Mouse (Mus musculus) left cerebral cortex, adult 2 months (tissue): ENCODE results near the gene Olfr462. TPM values are rescaled to one million over a fixed set of nuclear protein-coding genes. Genes with fewer than 3 reads are reported as not detected.
A peak's percentile ranks its signal among the peaks of the same experiment; 100 is the strongest.
"Not testable (repeated sequence)": the region's sequence is repeated elsewhere in the genome, so short reads cannot be mapped to it uniquely, and the experiment has no call there.

Experiments
- DNase-seq, 2 experiments: peaks; one replicate each; pipeline ENCODE4 v3.0.0; 2021 to 2022; ENCODE audit warnings: low spot score in 2 of 2, mixed read lengths in 1 of 2; ENCODE audit errors: extremely low spot score in 1 of 2
- H3K27ac ChIP-seq: fragments of 200-600 bp; 2 replicates; pipeline ENCODE4 v1.8.1; 2022
- H3K4me3 ChIP-seq: fragments of 200-600 bp; 2 replicates; pipeline ENCODE4 v1.8.1; 2022
- CTCF ChIP-seq: fragments of 200-600 bp; IDR thresholded peaks from 2 replicates; pipeline ENCODE4 v1.8.1; 2022; ENCODE audit warnings: antibody characterized with exemption, mild to moderate bottlenecking, moderate library complexity
- intact Hi-C: fragments of 180-260 bp; cut with DNase I; formaldehyde crosslinking; loops from one replicate; pipeline ENCODE4 v1.15.1; 2025
- total RNA-seq, 2 experiments: library from RNA; stranded (reverse); gene quantifications; 2 replicates each; pipeline ENCODE4 v1.2.3; 2021

The Olfr462 gene
- total RNA-seq, 2 experiments from 2014 or later, result not detected

DNA sequence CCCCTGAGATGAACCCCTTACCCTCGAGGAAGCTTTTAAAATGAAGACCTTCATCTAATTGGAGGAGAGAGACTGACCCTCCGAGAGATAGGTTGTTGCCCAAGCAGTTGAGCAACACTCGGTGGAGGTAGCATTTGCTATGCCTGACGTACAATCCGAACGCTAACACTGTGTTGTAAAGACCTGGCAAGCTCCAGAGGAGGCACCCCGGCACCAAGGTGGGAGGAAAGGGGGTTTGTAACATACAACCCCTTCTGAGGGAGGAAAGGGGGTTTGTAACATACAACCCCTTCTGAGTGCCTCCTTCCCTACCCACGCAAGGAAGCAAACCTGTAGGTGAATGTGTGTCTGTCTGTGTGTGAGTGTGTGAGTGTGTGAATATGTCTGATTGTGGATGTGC lies 20.3 kb downstream of the Olfr462 start:
- no peak for TF ChIP-seq CTCF
- intact Hi-C loops, result no loop called here
- Histone ChIP-seq H3K27ac (no peak overlapping the region), H3K4me3 (no peak overlapping the region)
- DNase-seq, result no peak

DNA sequence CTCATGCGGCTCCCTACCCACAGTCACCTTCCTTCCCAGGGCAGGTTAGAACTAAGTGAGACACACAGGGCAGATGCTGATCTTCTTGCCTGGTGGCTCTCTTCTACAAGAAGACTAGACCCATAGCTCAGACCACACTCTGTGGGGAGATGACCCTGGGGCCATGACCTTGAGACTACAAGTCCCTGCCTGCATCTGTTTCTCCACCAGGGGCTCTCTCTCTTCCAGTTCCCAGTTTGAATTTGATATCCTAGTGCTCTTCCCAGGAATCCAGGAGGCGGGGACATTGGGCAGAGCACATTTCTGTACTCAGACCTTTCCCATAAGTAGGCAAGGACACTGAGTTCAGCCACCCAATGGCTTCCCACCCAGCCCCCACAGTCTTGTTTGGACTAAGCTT lies 22.0 kb downstream of the Olfr462 start:
- DNase-seq, result no peak
- H3K27ac ChIP-seq, result no peak overlapping the region
- intact Hi-C loops, result no loop called here
- TF ChIP-seq CTCF, result no peak
- no peak overlapping the region for H3K4me3 ChIP-seq

DNA sequence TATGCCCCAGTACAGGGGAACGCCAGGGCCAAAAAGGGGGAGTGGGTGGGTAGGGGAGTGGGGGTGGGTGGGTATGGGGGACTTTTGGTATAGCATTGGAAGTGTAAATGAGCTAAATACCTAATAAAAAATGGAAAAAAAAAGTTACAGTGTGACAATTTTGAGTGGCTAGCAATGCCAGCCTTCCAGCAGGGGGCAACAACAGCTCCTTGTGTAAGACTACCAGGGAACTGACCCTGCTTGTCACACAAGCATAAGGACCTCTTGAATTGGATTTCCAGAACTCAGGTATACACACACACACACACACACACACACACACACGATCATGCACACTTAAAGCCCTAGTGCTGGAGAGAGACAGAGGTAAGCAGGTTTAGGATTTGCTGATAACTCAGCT lies 25.2 kb downstream of the Olfr462 start:
- H3K27ac ChIP-seq, H3K4me3 ChIP-seq, intact Hi-C loops: not testable (repeated sequence)
- peak; percentile 34 for TF ChIP-seq CTCF
- peak in 1 of 2 experiments; percentile 31 for DNase-seq

DNA sequence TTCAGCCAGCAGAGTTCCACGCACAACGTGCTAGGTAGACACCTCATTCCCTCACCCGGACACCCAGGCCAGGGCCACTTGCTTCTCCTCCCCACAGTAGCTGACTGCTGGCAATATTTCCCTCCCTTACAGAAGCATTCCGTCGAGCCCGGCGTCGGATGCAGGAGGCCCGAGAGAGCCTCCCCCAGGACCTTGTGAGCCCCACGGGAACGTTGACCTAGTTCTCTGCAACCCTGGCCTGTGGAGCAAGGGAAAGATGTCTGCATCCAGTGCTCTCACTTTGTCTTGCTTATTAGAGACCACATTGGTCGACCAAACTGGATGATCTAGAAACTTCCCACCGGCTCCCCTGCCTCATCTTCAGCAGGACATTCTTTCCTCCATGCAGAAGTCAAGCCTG lies 29.3 kb downstream of the Olfr462 start:
- Histone ChIP-seq H3K4me3 (no peak overlapping the region), H3K27ac (no peak overlapping the region)
- no peak for DNase-seq
- no peak for TF ChIP-seq CTCF
- intact Hi-C loops, result no loop called here

DNA sequence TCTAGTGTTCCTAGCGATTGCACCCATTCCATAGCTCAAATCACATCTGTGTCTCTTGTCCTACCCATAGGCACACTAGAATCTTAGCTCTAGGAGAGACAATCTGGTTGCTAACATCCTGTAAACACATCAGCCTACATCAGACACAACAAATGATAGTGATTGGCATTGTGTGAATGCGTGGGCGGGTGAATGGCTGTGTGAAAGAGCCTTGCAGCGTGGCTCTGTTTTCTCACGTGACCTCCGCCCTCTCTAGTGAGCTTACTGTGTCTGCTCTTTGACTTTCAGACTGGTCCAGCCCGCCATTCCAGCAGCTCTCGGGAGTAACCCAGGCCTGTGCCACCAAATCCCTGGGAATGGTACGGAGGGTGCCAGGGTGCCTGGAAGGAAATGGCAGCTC lies 31.6 kb downstream of the Olfr462 start:
- no peak for TF ChIP-seq CTCF
- intact Hi-C loops, result no loop called here
- H3K4me3 ChIP-seq, result no peak overlapping the region
- DNase-seq, result no peak
- H3K27ac ChIP-seq, result no peak overlapping the region

DNA sequence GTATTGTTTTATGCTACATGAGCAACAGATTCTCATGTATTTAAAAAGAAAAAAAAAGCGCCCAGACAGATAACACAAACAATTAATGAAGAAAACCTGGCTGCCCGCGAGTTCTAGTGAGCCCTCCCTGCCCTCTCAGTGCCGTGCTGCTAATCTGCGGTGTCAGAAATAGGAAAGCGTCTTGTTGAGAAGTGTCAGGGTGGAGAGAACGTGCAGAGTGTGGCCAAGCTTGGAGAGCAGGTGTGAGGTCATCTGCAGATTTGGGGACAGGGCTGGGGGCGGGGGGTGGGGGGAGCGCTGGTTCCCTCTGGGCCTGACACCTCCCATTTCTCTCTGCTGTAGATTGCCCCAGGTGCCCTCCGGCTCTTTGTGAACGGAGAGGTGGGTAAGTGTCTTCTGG lies 32.8 kb downstream of the Olfr462 start:
- Histone ChIP-seq H3K4me3 (no peak overlapping the region), H3K27ac (no peak overlapping the region)
- TF ChIP-seq CTCF, result no peak
- DNase-seq, result no peak
- intact Hi-C loops, result no loop called here

DNA sequence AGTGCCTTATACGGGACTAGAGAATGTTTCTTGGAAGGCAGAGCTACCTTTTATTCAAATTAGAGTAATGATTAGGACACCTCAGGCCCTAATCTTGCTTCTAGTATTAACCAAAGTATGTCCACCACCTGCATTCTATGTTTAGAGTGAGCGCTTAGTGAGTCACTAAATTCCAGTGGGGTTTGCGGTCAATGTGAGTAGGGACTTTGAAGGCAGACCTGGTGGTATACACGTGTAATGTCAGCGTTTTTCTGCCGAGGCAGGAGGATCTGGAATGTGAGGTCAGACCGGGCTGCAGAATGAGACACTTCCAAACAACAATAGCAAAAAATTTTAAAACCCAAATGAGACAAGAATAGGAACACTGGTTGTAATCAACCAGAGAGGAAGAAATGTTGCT lies 37.5 kb downstream of the Olfr462 start:
- intact Hi-C loops, result no loop called here
- TF ChIP-seq CTCF, result no peak
- no peak overlapping the region for H3K4me3 ChIP-seq
- H3K27ac ChIP-seq, result no peak overlapping the region
- DNase-seq, result no peak

DNA sequence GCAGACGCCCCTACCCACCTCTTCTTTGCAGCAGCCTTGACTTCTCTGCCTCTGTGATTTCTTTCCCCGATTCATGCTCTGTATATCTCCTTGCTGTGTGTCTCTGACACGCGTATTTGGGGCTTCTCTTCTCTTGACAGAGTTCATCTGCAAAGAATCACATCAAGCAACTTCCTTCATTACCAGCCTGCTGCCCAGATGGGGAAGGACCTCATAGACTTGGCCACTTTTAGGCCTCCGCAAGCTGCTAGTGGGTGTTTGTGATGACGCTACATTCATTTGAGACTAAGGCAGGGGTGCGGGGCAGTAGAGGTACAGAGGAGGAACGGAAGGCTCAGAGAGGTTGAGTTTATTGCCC lies 38.5 kb downstream of the Olfr462 start:
- peak; percentile 25 to 31 for DNase-seq
- no peak for TF ChIP-seq CTCF
- intact Hi-C loops, result no loop called here
- peak overlapping the region; percentile 77 for H3K27ac ChIP-seq
- H3K4me3 ChIP-seq, result peak overlapping the region; percentile 56

DNA sequence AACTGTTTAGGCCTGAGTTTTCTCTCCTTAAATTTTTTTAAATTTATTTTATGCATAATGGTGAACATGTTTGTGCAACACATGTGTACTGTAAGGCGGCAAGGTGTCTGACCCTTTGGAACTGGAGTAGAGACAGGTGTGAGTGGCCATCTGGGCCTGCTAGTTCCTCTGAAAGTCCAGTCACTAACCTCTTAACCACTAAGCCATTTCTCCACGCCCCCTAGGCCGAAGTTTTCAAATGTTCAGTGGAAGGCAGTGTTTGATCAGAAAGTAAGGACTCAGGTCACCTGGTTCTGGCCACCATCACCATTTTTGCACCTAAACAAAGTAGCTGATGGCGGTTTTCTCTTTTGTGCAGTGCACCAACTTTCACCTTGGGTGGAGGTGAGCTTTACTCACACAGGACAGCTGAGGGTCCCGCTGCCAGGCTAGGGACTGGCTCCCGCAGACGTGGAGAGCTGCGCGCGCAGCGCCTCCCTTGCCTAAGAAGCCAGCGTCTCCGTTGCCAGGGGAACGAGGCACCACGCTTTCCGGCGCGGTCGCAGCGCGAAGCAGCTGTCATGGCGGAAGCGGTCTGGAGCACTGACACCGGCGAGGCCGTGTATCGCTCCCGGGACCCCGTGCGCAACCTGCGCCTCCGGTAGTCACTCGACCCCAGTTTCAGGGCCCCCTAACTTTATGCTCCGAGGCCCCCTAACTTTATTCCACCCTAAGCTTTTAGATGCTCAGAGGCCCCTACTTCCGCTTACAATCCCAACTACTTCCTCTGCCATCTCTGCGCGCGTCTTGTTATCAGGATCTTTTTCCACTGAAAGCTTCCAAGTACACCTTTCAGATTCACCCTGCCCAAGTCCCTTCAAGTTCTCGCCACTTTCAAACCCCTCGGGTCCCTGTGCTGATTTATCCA lies 39.1 kb downstream of the Olfr462 start, which contains the start of gene Mks1:
TSS of gene Mks1 (plus strand) at position 526 of the 907 bp plus-strand sequence.
- TF ChIP-seq CTCF, result no peak; the same call in 1 of the 2 replicates
- peak within 1 kb of the TSS; percentile 56 for H3K4me3 ChIP-seq
- peak; percentile 89 to 90 for DNase-seq
- intact Hi-C loops, result no loop called here
- peak within 1 kb of the TSS; percentile 77 for H3K27ac ChIP-seq

DNA sequence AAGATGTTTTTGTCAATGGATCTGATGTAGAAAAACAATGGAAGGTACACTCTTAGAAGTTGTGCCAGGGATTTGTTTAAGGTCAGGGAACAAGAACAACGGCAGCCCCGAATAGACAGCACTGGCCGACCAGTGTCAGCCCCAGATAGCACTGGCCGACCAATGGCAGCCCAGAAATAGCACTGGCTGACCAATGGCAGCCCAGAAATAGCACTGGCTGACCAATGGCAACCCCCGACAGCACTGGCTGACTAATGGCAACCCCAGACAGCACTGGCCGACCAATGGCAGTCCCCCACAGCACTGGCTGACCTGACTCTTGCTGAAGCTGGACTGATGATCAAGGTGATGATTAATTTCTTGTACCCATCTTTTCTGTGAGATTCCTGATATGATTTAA lies 44.2 kb downstream of the Olfr462 start:
- no peak overlapping the region for H3K27ac ChIP-seq
- H3K4me3 ChIP-seq, result no peak overlapping the region
- no peak for DNase-seq
- intact Hi-C loops, result no loop called here
- TF ChIP-seq CTCF, result no peak

DNA sequence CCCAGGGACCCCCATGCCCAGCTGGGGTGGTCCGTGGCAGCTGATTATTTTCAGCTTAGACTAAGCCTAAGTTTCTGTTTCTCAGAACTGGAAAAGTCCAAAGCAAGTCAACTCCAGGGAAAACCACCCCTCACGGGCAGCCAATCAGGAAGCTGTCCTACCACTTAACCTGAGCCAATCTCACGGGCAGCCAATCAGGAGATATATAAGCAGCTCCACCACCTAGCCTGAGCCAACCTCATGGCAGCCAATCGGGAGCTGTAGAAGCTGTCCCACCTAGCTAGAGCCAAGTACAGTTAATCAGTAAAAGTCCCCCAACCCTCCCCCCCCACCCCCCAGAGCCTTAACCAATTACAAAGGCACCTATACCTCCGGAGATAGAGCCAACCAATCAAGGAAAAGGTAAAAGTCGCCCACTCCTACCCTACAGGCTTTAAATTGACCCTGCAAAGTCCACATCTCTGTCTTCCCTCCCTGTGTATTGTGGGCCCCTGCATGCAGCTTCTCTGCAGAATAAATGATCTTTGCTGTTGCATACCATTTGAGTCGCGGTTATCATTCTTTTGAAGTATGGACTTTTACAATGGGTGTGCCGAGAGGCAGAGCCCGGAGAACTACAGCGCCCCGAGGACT lies 45.0 kb downstream of the Olfr462 start:
- no peak for TF ChIP-seq CTCF
- intact Hi-C loops, result no loop called here
- DNase-seq, result no peak
- Histone ChIP-seq H3K4me3 (no peak overlapping the region), H3K27ac (no peak overlapping the region)

DNA sequence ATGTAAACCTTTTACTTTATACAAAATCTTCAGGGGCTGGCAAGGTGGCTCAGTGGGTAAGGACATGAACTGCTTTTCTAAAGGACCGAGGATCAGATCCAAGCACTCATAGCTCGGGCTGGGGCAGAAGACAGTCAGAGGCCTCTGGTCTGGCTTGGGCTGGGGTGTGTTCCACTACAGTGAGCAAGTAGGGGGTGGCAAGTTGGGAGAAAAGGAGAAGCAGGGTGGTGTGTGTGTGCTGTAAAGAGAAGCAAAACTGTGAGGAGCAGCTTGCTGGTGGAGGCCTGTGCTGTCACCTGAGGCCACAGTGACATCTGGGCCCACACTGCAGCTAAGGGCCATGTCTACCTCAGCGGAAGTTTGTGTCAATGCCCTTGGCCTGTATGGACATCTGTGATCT lies 50.6 kb downstream of the Olfr462 start:
- no peak overlapping the region for H3K4me3 ChIP-seq
- H3K27ac ChIP-seq, result no peak overlapping the region
- no peak for TF ChIP-seq CTCF
- intact Hi-C loops, result no loop called here
- DNase-seq, result no peak
